Mouse (Mus musculus): ENCODE results near the gene Ggps1. TPM values are rescaled to one million over a fixed set of nuclear protein-coding genes. Genes with fewer than 3 reads are reported as not detected.
"Not testable (repeated sequence)": the region's sequence is repeated elsewhere in the genome, so short reads cannot be mapped to it uniquely, and the experiment has no call there.

Gene Ggps1
- total and polyA plus RNA-seq, 2 experiments from 2014 or later, result 77.3 to 88.5 TPM

GRCm38 (mm10) chr13:14034073-14034348 lies 29.3 kb downstream of the Ggps1 start:
- no peaks in the 10 kb centered on the region for H3K9me3 ChIP-seq (ENCODE audit: low read length)
- ATAC-seq (ENCODE audit: low FRiP score) (no peak), DNase-seq (ENCODE audit: low spot score) (no peak)
- H3K27ac ChIP-seq (ENCODE audit: low read depth, low read length), result no peak overlapping the region
- no peak overlapping the region for H3K4me2 ChIP-seq (ENCODE audit: low read depth, low read length, poor library complexity, severe bottlenecking)
- no peaks in the 10 kb centered on the region for H3K4me1 ChIP-seq (ENCODE audit: insufficient read depth, low read length)
- no peak overlapping the region for H3K9ac ChIP-seq (replicated peaks; ENCODE audit: low read length, poor library complexity, severe bottlenecking)
- no peak overlapping the region for H3K4me3 ChIP-seq (ENCODE audit: low read depth, low read length)
- TF ChIP-seq CTCF (IDR thresholded peaks at IDR 0.05), result no peak
- H3K27me3 ChIP-seq (ENCODE audit: insufficient read depth, low read length), result no peaks in the 10 kb centered on the region
- H3K36me3 ChIP-seq (ENCODE audit: insufficient read depth, low read length), result no peaks in the 10 kb centered on the region

- no peak for TF ChIP-seq CTCF (IDR thresholded peaks at IDR 0.05)
- Histone ChIP-seq H3K9ac (replicated peaks; ENCODE audit: low read length, poor library complexity, severe bottlenecking) (no peak overlapping the region), H3K9me3 (ENCODE audit: low read length) (no peaks in the 10 kb centered on the region), H3K27me3 (ENCODE audit: insufficient read depth, low read length) (no peaks in the 10 kb centered on the region), H3K36me3 (ENCODE audit: insufficient read depth, low read length) (no peaks in the 10 kb centered on the region), H3K4me2 (ENCODE audit: low read depth, low read length, poor library complexity, severe bottlenecking) (no peak overlapping the region), H3K4me1 (ENCODE audit: insufficient read depth, low read length) (no peaks in the 10 kb centered on the region), H3K27ac (ENCODE audit: low read depth, low read length) (no peak overlapping the region), H3K4me3 (ENCODE audit: low read depth, low read length) (no peak overlapping the region)
- WGBS, result 93% methylated on average over 5 of the region's 5 CpGs
- DNase-seq (ENCODE audit: low spot score) (no peak), ATAC-seq (ENCODE audit: low FRiP score) (no peak)
Observed at GRCm38 (mm10) chr13:14033309-14034072, 29.8 kb downstream of the Ggps1 start.

GRCm38 (mm10) chr13:14026154-14026820 lies 37.0 kb downstream of the Ggps1 start:
- H3K9me3 ChIP-seq (ENCODE audit: low read length), result no peaks in the 10 kb centered on the region
- WGBS, result 95% methylated on average over 6 of the region's 6 CpGs

GRCm38 (mm10) chr13:14025554-14025953 lies 37.7 kb downstream of the Ggps1 start:
- Histone ChIP-seq H3K4me2 (ENCODE audit: low read depth, low read length, poor library complexity, severe bottlenecking) (no peak overlapping the region), H3K27ac (ENCODE audit: low read depth, low read length) (no peak overlapping the region), H3K9ac (replicated peaks; ENCODE audit: low read length, poor library complexity, severe bottlenecking) (no peak overlapping the region), H3K4me3 (ENCODE audit: low read depth, low read length) (no peak overlapping the region), H3K27me3 (ENCODE audit: insufficient read depth, low read length) (no peaks in the 10 kb centered on the region), H3K4me1 (ENCODE audit: insufficient read depth, low read length) (no peaks in the 10 kb centered on the region), H3K9me3 (ENCODE audit: low read length) (no peaks in the 10 kb centered on the region), H3K36me3 (ENCODE audit: insufficient read depth, low read length) (peaks cover 10% of the 10 kb centered on the region; the same call in 1 of the 2 replicates)
- no peak for TF ChIP-seq CTCF (IDR thresholded peaks at IDR 0.05)
- WGBS, result 92% methylated on average over 6 of the region's 6 CpGs
- no peak for DNase-seq (ENCODE audit: low spot score)
- no peak for ATAC-seq (ENCODE audit: low FRiP score)

More at GRCm38 (mm10) chr13:14026154-14026820, 37.0 kb downstream of the Ggps1 start:
- H3K27ac ChIP-seq (ENCODE audit: low read depth, low read length), result no peak overlapping the region
- H3K27me3 ChIP-seq (ENCODE audit: insufficient read depth, low read length), result no peaks in the 10 kb centered on the region
- peaks cover 10% of the 10 kb centered on the region; the same call in 1 of the 2 replicates for H3K36me3 ChIP-seq (ENCODE audit: insufficient read depth, low read length)
- TF ChIP-seq CTCF (IDR thresholded peaks at IDR 0.05), result no peak
- no peak overlapping the region for H3K4me2 ChIP-seq (ENCODE audit: low read depth, low read length, poor library complexity, severe bottlenecking)
- H3K4me3 ChIP-seq (ENCODE audit: low read depth, low read length), result no peak overlapping the region
- ATAC-seq (ENCODE audit: low FRiP score), result no peak
- DNase-seq (ENCODE audit: low spot score), result no peak
- H3K9ac ChIP-seq (replicated peaks; ENCODE audit: low read length, poor library complexity, severe bottlenecking), result no peak overlapping the region
- H3K4me1 ChIP-seq (ENCODE audit: insufficient read depth, low read length), result no peaks in the 10 kb centered on the region

- not testable (repeated sequence) for H3K27ac ChIP-seq (ENCODE audit: low read depth, low read length); H3K36me3 ChIP-seq (ENCODE audit: insufficient read depth, low read length); H3K4me3 ChIP-seq (ENCODE audit: low read depth, low read length); H3K27me3 ChIP-seq (ENCODE audit: insufficient read depth, low read length); H3K4me2 ChIP-seq (ENCODE audit: low read depth, low read length, poor library complexity, severe bottlenecking); H3K9ac ChIP-seq (replicated peaks; ENCODE audit: low read length, poor library complexity, severe bottlenecking); H3K9me3 ChIP-seq (ENCODE audit: low read length); DNase-seq (ENCODE audit: low spot score); ATAC-seq (ENCODE audit: low FRiP score); H3K4me1 ChIP-seq (ENCODE audit: insufficient read depth, low read length)
- WGBS, result 85% methylated on average over 10 of the region's 12 CpGs
Observed at GRCm38 (mm10) chr13:14021417-14021816, 41.9 kb downstream of the Ggps1 start.

GRCm38 (mm10) chr13:14018852-14019251 lies 44.4 kb downstream of the Ggps1 start:
- WGBS, result 92% methylated on average over 3 of the region's 3 CpGs
- H3K4me1 ChIP-seq (ENCODE audit: insufficient read depth, low read length), result no peaks in the 10 kb centered on the region

More at GRCm38 (mm10) chr13:14018852-14019251, 44.4 kb downstream of the Ggps1 start:
- no peak overlapping the region for H3K27ac ChIP-seq (ENCODE audit: low read depth, low read length)
- H3K4me3 ChIP-seq (ENCODE audit: low read depth, low read length), result no peak overlapping the region
- TF ChIP-seq CTCF (IDR thresholded peaks at IDR 0.05), result no peak
- H3K9ac ChIP-seq (replicated peaks; ENCODE audit: low read length, poor library complexity, severe bottlenecking), result no peak overlapping the region
- H3K36me3 ChIP-seq (ENCODE audit: insufficient read depth, low read length), result peaks cover 20% of the 10 kb centered on the region
- no peak overlapping the region for H3K4me2 ChIP-seq (ENCODE audit: low read depth, low read length, poor library complexity, severe bottlenecking)
- no peaks in the 10 kb centered on the region for H3K9me3 ChIP-seq (ENCODE audit: low read length)
- DNase-seq (ENCODE audit: low spot score) (no peak), ATAC-seq (ENCODE audit: low FRiP score) (no peak)
- no peaks in the 10 kb centered on the region for H3K27me3 ChIP-seq (ENCODE audit: insufficient read depth, low read length)
